Mouse (Mus musculus): ENCODE results near the gene C330007P06Rik.
"Not testable (repeated sequence)": the region's sequence is repeated elsewhere in the genome, so short reads cannot be mapped to it uniquely, and the experiment has no call there.

The C330007P06Rik gene

GRCm38 (mm10) chrX:36873765-36874164 lies at the start of gene C330007P06Rik, which contains the start of gene Ube2a:
C330007P06Rik (minus strand) TSS chrX:36874111.
Ube2a (plus strand) TSS chrX:36873900.
- DNase-seq (ENCODE audit: low read depth, low spot score): no peak

DNA sequence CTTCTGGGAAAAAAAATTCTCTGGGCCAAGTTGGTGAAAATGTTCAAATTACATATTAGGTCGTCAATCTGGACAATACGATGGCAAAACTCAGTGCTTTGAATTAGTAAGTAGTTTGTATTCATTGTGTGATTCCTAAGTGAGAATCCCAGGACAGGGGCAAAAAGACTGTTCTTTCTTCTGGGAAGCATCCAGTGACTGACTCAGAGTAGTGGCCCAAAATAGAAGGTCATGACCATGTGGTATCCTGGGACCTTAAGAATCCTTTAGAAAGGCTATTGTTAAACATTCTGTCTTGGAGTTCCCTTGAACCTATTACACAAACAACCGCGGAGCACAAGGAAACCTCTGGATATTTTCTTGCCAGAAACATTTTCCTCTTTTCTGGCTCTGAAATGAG lies 47.4 kb upstream of the C330007P06Rik start:
- DNase-seq (ENCODE audit: low read depth, low spot score): no peak

GRCm38 (mm10) chrX:36917749-36918148 lies 43.8 kb upstream of the C330007P06Rik start:
- DNase-seq (ENCODE audit: low read depth, low spot score): no peak

DNA sequence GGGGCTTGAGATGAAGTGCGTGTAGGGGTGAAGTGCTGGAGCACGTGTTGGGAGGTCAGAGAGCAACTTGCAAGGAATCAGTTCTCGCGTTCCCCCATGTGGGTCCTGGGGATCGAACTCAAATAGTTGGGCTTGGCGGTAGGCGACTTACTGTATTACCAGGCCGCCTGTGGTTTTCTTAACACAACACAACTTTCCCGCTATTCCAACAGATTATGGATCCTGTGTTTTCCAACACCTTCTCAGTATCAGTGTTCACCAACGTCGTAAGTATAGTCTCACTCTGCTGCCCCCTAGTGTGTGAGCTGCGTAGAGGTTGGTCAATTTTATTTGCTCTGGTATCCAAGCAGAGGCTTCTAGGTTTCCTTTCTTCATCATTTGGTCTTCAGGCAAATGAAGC lies 37.4 kb upstream of the C330007P06Rik start:
- peak; percentile 35 for DNase-seq (ENCODE audit: low read depth, low spot score)

DNA sequence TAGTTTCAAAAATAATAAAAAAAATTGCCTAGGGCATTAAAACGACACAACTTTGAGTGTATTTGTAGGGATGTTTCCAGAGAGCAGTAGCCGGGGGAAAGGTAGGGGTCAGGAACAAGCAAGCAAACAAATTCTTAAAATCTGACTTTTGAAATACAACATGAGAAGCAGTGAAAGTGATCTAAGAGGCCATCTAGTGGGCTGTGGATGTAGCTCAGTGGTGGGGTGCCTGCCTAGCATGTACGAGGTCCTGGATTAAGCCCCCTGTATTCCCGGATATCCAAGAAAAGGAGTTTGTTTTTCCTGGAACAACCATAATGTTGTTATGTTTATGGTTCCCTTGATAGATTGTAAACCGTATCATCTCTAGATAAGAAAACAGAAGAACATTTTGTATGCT lies 32.6 kb upstream of the C330007P06Rik start:
- no peak for DNase-seq (ENCODE audit: low read depth, low spot score)

DNA sequence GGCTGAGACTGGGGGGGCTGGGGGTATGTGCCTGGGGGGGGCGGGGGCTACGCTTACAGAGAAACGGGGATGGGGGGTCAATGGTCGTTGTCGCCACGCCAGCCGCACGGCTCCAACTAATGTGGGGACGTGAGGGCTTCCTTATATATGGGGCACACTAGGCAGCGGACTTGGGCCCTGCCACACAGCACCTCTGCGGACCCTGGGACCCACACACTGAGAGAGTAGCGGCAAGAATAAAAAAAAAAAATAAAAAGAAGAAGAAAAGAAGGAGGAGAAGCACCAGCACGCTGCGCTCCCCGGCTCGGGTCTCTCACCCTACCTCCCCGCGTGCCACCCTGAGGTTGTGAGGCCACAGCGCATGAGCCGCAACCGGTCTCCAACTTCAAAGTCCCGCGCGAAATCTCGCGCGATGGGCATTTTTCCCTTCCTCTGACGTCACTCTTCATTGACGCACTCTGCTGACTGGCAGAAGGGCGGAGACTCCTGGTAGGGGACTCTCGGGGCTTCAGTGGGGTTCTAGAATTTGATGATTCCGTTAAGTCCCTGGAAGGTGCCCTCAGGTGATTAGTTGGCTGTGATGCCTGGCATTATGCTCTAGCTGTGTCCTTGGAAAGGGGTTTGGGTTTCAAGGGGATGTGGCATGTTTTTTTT lies 29.3 kb upstream of the C330007P06Rik start:
- DNase-seq (ENCODE audit: low read depth, low spot score): peak; percentile 96

DNA sequence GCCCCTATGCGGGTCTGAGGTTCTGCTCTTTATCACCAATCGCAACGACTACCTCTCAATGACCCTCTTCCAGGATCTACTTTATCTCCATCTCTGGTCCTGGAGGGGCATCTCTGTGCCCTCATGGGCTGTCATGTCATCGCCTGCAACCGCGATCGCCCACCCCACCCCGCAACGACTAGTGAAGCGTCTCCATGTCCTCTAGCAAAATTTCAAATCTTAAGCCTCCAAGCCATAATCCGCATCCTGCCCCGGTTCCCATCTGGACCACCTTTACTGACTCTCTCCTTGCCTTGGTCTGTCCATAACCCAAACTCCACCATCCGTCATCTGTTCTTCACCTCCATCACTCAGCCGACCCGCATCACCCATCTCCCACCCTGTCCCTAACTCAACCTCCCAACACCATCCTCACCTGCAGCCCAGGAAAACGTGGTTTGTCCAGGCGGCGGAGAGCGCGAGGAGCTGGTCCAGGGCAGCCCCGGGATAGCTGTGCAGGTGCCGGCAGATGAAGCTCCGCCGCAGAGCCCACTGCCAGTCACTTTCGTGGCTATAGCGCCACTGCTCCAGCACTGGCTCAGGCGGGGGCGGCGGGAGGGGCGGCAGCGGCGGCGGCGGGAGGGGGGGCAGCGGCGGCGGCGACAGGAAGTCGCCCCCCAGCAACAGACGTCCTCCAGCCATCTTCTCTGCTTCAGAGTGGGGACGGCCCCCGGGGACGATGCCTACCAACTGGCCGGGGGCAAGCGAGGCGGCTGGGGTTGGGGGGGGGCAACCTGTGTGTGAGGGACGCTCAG lies 28.6 kb upstream of the C330007P06Rik start, which contains the start of gene Nkrf:
Gene Nkrf, minus strand, starts transcription at position 579 of the 794 bp plus-strand sequence.
- DNase-seq (ENCODE audit: low read depth, low spot score): no peak

DNA sequence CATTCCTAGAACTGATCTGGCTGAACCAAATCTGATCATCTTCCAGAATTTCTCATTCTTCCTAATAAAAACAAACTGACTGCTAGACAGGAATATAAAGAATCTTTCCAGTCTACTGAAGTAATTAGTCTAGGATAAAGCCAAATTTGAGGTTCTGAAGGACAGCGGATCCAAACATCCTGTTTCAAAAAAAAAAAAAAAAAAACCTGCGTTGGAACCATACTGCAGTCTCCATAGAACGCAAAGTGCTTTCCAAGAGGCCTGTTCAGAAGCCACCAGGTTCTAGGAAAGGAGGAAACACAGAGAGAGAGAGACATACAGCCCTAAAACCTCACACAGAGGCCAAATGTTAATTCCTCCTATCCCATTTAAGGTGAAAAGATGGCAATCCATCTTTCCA lies 27.7 kb upstream of the C330007P06Rik start:
- DNase-seq (ENCODE audit: low read depth, low spot score): no peak

- not testable (repeated sequence) for DNase-seq (ENCODE audit: low read depth, low spot score)
Observed at GRCm38 (mm10) chrX:36898931-36899330, 25.0 kb upstream of the C330007P06Rik start.

- DNase-seq (ENCODE audit: low read depth, low spot score): no peak
Observed at GRCm38 (mm10) chrX:36884719-36885118, 10.8 kb upstream of the C330007P06Rik start.

GRCm38 (mm10) chrX:36874704-36875128 lies 805 bp upstream of the C330007P06Rik start:
- DNase-seq (ENCODE audit: low read depth, low spot score): peak; percentile 5

DNA sequence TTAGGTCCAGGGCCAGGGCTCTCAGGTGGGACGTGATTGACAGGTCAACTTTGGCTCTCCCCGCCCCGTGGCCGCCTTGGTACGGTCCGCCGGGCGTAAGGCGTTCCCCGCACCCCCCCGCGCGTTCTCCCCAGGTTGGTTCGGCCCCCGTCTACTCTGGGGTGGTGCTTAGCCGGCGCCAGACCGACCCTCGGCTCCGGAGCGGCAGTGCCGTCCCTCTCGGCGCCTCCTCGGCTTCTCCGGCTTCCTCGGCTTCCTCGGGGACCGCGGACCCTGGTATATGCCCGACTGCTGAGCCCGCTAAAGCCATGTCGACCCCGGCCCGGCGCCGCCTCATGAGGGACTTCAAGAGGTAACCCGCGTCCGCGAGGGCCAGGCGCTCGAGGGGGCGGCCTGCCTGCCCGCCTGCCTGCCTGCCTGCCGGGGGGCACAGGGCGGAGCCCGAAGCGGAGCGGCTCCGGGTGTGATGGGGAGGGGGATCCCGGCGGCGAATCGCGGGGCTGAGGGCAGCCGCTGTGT lies 326 bp upstream of the C330007P06Rik start:
- DNase-seq (ENCODE audit: low read depth, low spot score): peak; percentile 79

- DNase-seq (ENCODE audit: low read depth, low spot score): no peak
Observed at GRCm38 (mm10) chrX:36870372-36870771, 3.5 kb downstream of the C330007P06Rik start.

GRCm38 (mm10) chrX:36864609-36865328 lies 9.1 kb downstream of the C330007P06Rik start:
- no peak for DNase-seq (ENCODE audit: low read depth, low spot score)

- DNase-seq (ENCODE audit: low read depth, low spot score): peak; percentile 72
Observed at GRCm38 (mm10) chrX:36863766-36864608, 9.9 kb downstream of the C330007P06Rik start.

DNA sequence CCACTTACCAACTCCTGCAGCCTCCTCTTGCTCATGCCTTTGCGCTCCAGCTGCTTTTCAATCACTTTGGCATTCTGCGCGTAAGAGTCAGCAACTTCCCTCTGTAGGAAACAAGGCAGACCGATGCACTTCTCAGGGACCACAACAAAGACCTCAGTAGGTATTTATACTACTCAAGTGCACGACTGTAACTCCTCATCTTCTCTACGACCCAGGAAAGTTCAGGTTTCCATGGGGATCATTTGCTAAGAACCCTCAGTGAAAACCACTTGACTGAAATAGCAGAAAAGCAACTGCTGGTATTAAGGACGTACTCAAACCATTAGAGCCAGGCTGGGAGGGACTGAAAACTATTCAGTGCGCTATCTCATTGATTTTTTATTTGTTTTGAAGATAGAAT lies 21.3 kb downstream of the C330007P06Rik start:
- no peak for DNase-seq (ENCODE audit: low read depth, low spot score)

- DNase-seq (ENCODE audit: low read depth, low spot score): no peak
Observed at GRCm38 (mm10) chrX:36847152-36847551, 26.8 kb downstream of the C330007P06Rik start.

GRCm38 (mm10) chrX:36843346-36843990 lies 30.4 kb downstream of the C330007P06Rik start:
- no peak for DNase-seq (ENCODE audit: low read depth, low spot score)

DNA sequence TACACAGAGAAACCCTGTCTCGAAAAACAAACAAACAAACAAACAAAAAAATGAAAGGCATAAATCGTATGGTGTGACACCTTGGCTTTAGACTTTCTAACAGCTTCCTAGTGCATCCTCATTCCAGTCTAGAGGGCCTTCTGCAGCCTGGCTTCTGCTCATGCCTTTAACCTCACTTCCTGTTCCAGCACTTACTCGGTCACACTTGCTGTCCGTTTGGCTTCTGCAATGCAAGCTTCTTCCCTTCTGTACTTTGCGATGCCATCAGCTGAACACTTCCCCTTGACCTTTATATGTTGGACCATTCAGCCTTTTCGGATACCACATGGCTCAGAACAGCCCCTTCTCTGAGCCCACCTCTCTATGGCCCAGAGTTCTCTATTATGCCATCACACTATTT lies 32.2 kb downstream of the C330007P06Rik start:
- no peak for DNase-seq (ENCODE audit: low read depth, low spot score)

DNA sequence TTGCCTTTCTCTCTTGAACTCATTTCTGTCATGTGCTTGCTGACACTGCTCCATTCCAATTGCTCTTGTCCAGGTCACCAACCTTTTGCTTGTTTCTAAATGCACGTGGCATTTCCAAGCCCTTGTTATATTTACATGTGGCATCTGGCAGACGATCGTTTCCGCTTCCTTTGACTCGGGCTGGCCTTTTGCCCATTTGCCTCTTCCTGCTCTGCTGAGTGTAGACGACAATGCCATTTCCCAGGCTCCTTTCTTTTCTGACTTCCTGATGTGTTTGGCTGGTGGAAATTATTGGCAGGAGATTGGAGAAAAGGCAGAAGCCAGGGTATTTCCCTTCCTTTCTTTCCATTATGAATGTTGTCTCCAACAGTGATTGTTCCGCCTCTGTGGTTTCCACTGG lies 34.5 kb downstream of the C330007P06Rik start:
- DNase-seq (ENCODE audit: low read depth, low spot score): no peak
